Mouse (Mus musculus): ENCODE measurements around the gene Cenpa. TPM values are rescaled to one million over a fixed set of nuclear protein-coding genes. Genes with fewer than 3 reads are reported as not detected.

Gene Cenpa
- polyA plus RNA-seq (2016; fragmentation: Nextera tagmentation; extraction: Ambion mirVana) = 259 and 265 TPM in 2 replicates

- no peaks in the 10 kb centered on the region for H3K9me3 ChIP-seq (replicated peaks)
- peaks cover 36% of the 10 kb centered on the region for H3K36me3 ChIP-seq
- WGBS (ENCODE audit: insufficient replicate concordance) = under 1% methylated on average over 40 of the region's 40 CpGs
- peak within 1 kb of the TSS; percentile 86 for H3K27ac ChIP-seq
- H3K4me2 ChIP-seq = peak within 1 kb of the TSS; percentile 78
- peak within 1 kb of the TSS; percentile 89 for H3K9ac ChIP-seq
- ATAC-seq = peak; percentile 95
- H3K4me3 ChIP-seq = peak within 1 kb of the TSS; percentile 75
- no peaks in the 10 kb centered on the region for H3K27me3 ChIP-seq (replicated peaks)
- peaks cover 38% of the 10 kb centered on the region for H3K4me1 ChIP-seq
Measured at GRCm38 (mm10) chr5:30666391-30667195, at the start of gene Cenpa. Cenpa (plus strand) TSS chr5:30666777.

- Histone ChIP-seq H3K36me3 (no peaks in the 10 kb centered on the region), H3K4me1 (peaks cover 34% of the 10 kb centered on the region), H3K9ac (no peak overlapping the region), H3K27ac (no peak overlapping the region), H3K4me2 (no peak overlapping the region), H3K4me3 (no peak overlapping the region), H3K9me3 (replicated peaks) (no peaks in the 10 kb centered on the region), H3K27me3 (replicated peaks) (peaks cover 49% of the 10 kb centered on the region)
- no peak for ATAC-seq
- 8% methylated on average over 3 of the region's 3 CpGs for WGBS (ENCODE audit: insufficient replicate concordance)
Measured at GRCm38 (mm10) chr5:30617357-30617756, 49.2 kb upstream of the Cenpa start.

DNA sequence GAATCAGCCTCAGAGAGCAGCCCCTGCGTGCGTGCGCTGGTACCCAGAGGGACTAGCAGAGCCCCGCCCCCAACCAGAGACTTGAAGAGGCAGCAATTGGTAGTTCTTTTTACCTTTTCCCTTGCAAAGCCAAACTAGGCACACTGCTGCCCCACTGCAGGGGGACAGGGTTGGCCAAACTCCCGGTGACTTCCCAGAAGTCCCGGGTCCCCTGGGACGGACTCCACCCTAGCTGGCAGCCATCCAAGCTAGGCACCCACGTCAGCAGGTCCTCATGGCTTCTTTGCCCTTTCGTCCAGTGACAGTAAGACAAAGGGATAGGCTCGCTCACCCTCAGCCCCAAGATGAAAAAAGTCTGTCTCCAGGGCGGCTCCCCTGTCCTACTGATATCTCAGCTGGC is 48.7 kb upstream of the Cenpa start:
- H3K27ac ChIP-seq = no peak overlapping the region

DNA sequence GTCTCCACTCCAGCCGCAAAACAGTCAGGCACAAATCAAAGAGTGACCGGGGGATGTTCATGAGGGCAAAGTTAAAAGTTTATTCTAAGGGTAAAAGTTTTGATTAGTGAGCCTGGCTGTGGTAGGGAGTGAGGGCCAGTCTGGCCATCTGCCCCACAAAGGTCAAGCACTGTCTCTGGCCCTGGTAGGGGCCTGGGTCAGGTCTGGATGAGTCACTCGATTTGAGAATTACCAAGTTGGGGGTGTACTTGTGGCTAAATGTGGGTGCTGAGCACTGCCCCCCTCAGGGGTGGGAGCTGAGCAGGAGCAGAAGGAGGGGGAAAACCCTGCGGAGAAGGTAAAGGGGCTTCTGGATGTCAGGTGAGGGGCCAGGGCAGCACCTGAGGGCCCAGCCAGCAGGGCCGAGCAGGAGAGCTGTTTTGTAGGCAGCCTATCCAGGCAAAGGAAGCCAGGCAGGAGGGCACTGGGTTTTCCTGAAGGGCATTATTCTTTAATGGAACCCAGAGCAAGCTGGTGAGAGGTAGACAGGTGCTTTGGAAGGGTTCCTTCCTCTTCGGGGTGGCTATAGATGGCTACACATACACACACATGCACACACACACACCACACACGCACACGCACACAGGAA is 48.1 kb upstream of the Cenpa start:
- Histone ChIP-seq H3K27ac (no peak overlapping the region), H3K9me3 (replicated peaks) (no peaks in the 10 kb centered on the region), H3K4me1 (peaks cover 40% of the 10 kb centered on the region), H3K27me3 (replicated peaks) (peaks cover 60% of the 10 kb centered on the region), H3K36me3 (no peaks in the 10 kb centered on the region), H3K4me3 (no peak overlapping the region), H3K9ac (no peak overlapping the region), H3K4me2 (no peak overlapping the region)
- ATAC-seq = no peak
- WGBS (ENCODE audit: insufficient replicate concordance) = 58% methylated on average over 8 of the region's 8 CpGs

More for the DNA sequence above, 48.7 kb upstream of the Cenpa start:
- peaks cover 39% of the 10 kb centered on the region for H3K4me1 ChIP-seq
- 33% methylated on average over 11 of the region's 11 CpGs for WGBS (ENCODE audit: insufficient replicate concordance)
- peaks cover 54% of the 10 kb centered on the region for H3K27me3 ChIP-seq (replicated peaks)
- H3K4me2 ChIP-seq = no peak overlapping the region
- ATAC-seq = no peak
- H3K36me3 ChIP-seq = no peaks in the 10 kb centered on the region
- no peak overlapping the region for H3K9ac ChIP-seq
- no peak overlapping the region for H3K4me3 ChIP-seq
- no peaks in the 10 kb centered on the region for H3K9me3 ChIP-seq (replicated peaks)

GRCm38 (mm10) chr5:30619211-30619610 is 47.4 kb upstream of the Cenpa start:
- no peak overlapping the region for H3K9ac ChIP-seq
- H3K36me3 ChIP-seq = no peaks in the 10 kb centered on the region
- no peak overlapping the region for H3K27ac ChIP-seq
- peaks cover 67% of the 10 kb centered on the region for H3K27me3 ChIP-seq (replicated peaks)
- 54% methylated on average over 2 of the region's 2 CpGs for WGBS (ENCODE audit: insufficient replicate concordance)
- no peak for ATAC-seq
- no peaks in the 10 kb centered on the region for H3K9me3 ChIP-seq (replicated peaks)
- H3K4me1 ChIP-seq = peaks cover 38% of the 10 kb centered on the region
- no peak overlapping the region for H3K4me3 ChIP-seq
- no peak overlapping the region for H3K4me2 ChIP-seq

DNA sequence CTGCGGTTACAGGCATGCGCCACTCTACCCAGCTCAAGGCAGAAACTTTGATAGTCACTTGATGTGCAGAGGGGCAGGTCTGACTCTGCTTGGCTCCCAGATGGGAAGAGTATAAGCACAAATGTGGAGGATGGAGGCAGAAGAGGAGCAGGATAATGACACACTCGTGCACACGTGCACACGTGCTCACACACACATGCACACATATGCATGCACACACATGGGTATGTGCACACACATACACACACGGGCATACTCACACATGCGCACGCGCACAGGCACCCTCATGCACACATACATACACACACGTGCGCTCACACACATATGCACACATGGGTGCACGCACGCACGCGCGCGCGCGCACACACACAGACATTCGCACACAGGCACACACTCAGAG is 46.0 kb upstream of the Cenpa start:
- Histone ChIP-seq H3K4me3 (no peak overlapping the region), H3K9ac (no peak overlapping the region), H3K9me3 (replicated peaks) (no peaks in the 10 kb centered on the region), H3K27ac (no peak overlapping the region), H3K36me3 (no peaks in the 10 kb centered on the region), H3K4me1 (peaks cover 29% of the 10 kb centered on the region), H3K4me2 (no peak overlapping the region), H3K27me3 (replicated peaks) (peaks cover 73% of the 10 kb centered on the region)
- ATAC-seq = no peak
- 81% methylated on average over 20 of the region's 20 CpGs for WGBS (ENCODE audit: insufficient replicate concordance)

DNA sequence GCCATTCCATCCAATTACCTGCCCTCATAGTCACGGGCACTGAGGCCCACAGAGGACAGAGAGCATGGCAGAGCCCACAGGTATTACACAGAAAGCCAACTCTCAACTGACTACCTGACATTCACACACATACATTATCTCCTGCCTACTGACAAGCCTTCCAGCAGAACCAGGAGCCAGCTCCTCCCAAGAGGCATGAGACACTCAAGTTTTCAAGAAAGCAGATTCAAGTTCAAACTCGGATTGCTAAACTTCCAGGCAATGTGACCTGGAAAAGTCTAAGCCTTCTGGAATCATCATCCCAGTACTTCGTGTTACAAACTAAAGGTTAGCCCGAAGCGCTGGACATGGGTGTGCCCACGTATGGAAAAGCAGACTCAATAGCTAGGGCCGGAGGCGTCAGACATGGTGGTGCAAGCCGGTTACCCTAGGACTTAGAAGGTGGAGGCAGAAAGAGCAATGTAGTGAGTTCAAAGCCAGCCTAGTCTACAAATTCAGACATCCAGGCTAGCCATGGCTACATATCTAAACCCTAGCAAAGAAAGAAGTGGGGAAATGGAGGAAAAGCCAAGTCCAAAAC is 45.3 kb upstream of the Cenpa start:
- 72% methylated on average over 9 of the region's 9 CpGs for WGBS (ENCODE audit: insufficient replicate concordance)
- Histone ChIP-seq H3K27me3 (replicated peaks) (peaks cover 76% of the 10 kb centered on the region), H3K4me2 (no peak overlapping the region)

DNA sequence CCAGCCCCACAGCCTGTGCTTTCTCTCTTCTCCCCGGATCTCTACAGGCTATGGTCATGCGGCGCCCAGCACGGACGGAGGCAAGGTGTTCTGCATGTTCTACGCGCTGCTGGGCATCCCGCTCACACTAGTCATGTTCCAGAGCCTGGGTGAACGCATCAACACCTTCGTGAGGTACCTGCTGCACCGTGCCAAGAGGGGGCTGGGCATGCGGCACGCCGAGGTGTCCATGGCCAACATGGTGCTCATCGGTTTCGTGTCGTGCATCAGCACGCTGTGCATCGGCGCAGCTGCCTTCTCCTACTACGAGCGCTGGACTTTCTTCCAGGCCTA is 44.8 kb upstream of the Cenpa start:
- no peak for ATAC-seq
- H3K9ac ChIP-seq = no peak overlapping the region
- H3K36me3 ChIP-seq = no peaks in the 10 kb centered on the region
- H3K4me1 ChIP-seq = peaks cover 24% of the 10 kb centered on the region
- H3K4me2 ChIP-seq = peak overlapping the region; percentile 60
- H3K4me3 ChIP-seq = no peak overlapping the region
- 46% methylated on average over 22 of the region's 22 CpGs for WGBS (ENCODE audit: insufficient replicate concordance)
- peaks cover 79% of the 10 kb centered on the region for H3K27me3 ChIP-seq (replicated peaks)
- H3K9me3 ChIP-seq (replicated peaks) = no peaks in the 10 kb centered on the region
- no peak overlapping the region for H3K27ac ChIP-seq

More for the DNA sequence above, 45.3 kb upstream of the Cenpa start:
- no peak overlapping the region for H3K4me3 ChIP-seq
- no peaks in the 10 kb centered on the region for H3K36me3 ChIP-seq
- H3K4me1 ChIP-seq = peaks cover 29% of the 10 kb centered on the region
- H3K27ac ChIP-seq = no peak overlapping the region
- no peak overlapping the region for H3K9ac ChIP-seq
- no peaks in the 10 kb centered on the region for H3K9me3 ChIP-seq (replicated peaks)
- no peak for ATAC-seq

GRCm38 (mm10) chr5:30622177-30622840 is 44.3 kb upstream of the Cenpa start:
- no peak overlapping the region for H3K27ac ChIP-seq
- peaks cover 22% of the 10 kb centered on the region for H3K4me1 ChIP-seq
- H3K27me3 ChIP-seq (replicated peaks) = peaks cover 81% of the 10 kb centered on the region
- peak overlapping the region; percentile 8; the same call in 1 of the 2 replicates for H3K9ac ChIP-seq
- H3K9me3 ChIP-seq (replicated peaks) = no peaks in the 10 kb centered on the region
- peak overlapping the region; percentile 33 for H3K4me3 ChIP-seq
- no peak for ATAC-seq
- 5% methylated on average over 69 of the region's 69 CpGs for WGBS (ENCODE audit: insufficient replicate concordance)
- peak overlapping the region; percentile 60 for H3K4me2 ChIP-seq
- no peaks in the 10 kb centered on the region for H3K36me3 ChIP-seq

DNA sequence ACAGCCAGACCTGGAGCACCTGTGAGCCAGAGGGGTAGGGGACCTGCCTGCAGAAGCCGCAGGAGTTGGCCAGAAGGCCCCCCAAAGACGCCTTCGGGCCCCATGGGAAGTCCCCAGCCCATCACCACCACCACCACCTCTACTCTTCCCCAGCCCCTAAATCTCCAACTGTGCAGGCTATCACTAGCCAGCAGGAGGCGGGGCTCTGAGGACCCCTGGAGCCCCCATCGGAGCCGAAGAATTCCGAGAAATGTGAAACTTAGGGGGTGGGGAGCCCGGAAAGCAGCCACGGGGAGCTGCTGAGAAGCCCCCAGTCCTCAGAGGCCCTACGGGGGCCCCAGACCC is 43.8 kb upstream of the Cenpa start:
- no peak overlapping the region for H3K27ac ChIP-seq
- 7% methylated on average over 10 of the region's 10 CpGs for WGBS (ENCODE audit: insufficient replicate concordance)
- H3K36me3 ChIP-seq = no peaks in the 10 kb centered on the region
- H3K4me1 ChIP-seq = peaks cover 17% of the 10 kb centered on the region
- H3K27me3 ChIP-seq (replicated peaks) = peaks cover 77% of the 10 kb centered on the region
- peak overlapping the region; percentile 60 for H3K4me2 ChIP-seq
- no peak for ATAC-seq
- no peaks in the 10 kb centered on the region for H3K9me3 ChIP-seq (replicated peaks)
- no peak overlapping the region for H3K9ac ChIP-seq
- H3K4me3 ChIP-seq = peak overlapping the region; percentile 33

- no peak overlapping the region for H3K9ac ChIP-seq
Measured at GRCm38 (mm10) chr5:30623380-30623779, 43.2 kb upstream of the Cenpa start.

DNA sequence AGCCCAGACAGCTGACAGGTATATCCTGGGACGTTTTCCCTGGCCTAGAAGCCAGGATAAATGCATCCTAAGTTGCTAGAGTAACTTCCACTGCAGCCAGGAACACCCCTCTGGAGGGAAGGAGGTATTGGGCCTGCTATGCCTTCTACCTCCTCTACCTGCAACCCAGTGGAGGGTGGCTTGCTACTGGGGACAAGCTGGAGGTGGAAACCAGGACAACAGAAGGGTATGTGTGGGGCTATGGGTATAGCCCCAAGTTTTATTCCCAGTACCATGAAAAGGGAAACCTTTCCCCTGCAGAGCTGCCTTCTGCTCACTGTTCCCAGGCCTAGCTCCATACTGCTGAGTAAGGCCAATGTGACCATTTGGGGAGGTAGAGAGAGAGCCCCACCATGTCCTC is 42.3 kb upstream of the Cenpa start:
- Histone ChIP-seq H3K4me2 (no peak overlapping the region), H3K36me3 (no peaks in the 10 kb centered on the region), H3K4me3 (no peak overlapping the region), H3K9me3 (replicated peaks) (no peaks in the 10 kb centered on the region), H3K27ac (no peak overlapping the region), H3K4me1 (peaks cover 13% of the 10 kb centered on the region), H3K9ac (no peak overlapping the region), H3K27me3 (replicated peaks) (peaks cover 69% of the 10 kb centered on the region)
- 22% methylated on average over 1 of the region's 1 CpGs for WGBS (ENCODE audit: insufficient replicate concordance)
- ATAC-seq = no peak

More at GRCm38 (mm10) chr5:30623380-30623779, 43.2 kb upstream of the Cenpa start:
- Histone ChIP-seq H3K27me3 (replicated peaks) (peaks cover 72% of the 10 kb centered on the region), H3K27ac (no peak overlapping the region), H3K36me3 (no peaks in the 10 kb centered on the region), H3K4me3 (no peak overlapping the region), H3K9me3 (replicated peaks) (no peaks in the 10 kb centered on the region), H3K4me2 (no peak overlapping the region; the same call in 1 of the 2 replicates), H3K4me1 (peaks cover 13% of the 10 kb centered on the region)
- WGBS (ENCODE audit: insufficient replicate concordance) = 44% methylated on average over 2 of the region's 2 CpGs
- ATAC-seq = no peak
